Mouse (Mus musculus) right cerebral cortex, postnatal 4 days (tissue): ENCODE results near the gene Slc35f3.
A peak's percentile ranks its signal among the peaks of the same experiment; 100 is the strongest.
"Not testable (repeated sequence)": the region's sequence is repeated elsewhere in the genome, so short reads cannot be mapped to it uniquely, and the experiment has no call there.

Experiments
- DNase-seq: peaks from one replicate; pipeline ENCODE4 v3.0.0-alpha.2; 2022

The Slc35f3 gene

DNA sequence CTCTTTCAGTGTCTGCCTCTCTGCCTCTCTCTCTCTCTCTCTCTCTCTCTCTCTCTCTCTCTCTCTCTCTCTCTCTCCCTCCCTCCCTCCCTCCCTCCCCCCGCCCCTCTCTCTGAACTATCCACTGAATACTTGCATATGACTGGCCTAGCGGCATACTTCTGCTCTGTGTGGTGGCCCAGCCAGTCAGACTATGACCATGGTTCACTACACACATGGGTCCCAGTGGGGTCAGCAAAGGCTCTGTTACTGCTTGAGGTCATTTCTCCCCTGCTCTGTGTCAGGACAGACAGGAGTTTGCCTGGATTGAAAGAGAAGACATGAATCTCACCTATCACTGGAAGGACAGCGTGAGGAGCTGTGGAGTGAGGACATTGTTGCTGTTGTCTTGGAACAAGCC lies 40.5 kb downstream of the Slc35f3 start:
- DNase-seq: no peak

DNA sequence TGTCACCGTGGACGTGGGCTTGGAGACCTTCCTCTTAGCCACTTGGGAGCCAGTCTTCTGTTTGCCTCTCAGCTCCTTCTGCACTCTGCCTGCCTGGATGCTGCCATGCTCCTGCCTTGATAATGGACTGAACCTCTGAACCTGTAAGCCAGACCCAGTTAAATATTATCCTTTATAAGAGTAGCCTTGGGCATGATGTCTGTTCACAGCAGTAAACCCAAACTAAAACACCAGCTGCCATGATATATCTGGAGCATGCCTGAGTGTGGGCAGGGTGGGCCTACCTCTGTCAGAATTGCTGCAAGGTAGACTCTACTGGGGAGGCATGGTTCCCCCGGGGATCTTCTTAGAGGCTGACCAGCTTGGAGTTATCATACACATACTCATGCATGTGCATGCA lies 41.0 kb downstream of the Slc35f3 start:
- DNase-seq: no peak

GRCm38 (mm10) chr8:126341200-126341599 lies 42.8 kb downstream of the Slc35f3 start:
- no peak for DNase-seq

- no peak for DNase-seq
Observed at GRCm38 (mm10) chr8:126343427-126343826, 45.1 kb downstream of the Slc35f3 start.

DNA sequence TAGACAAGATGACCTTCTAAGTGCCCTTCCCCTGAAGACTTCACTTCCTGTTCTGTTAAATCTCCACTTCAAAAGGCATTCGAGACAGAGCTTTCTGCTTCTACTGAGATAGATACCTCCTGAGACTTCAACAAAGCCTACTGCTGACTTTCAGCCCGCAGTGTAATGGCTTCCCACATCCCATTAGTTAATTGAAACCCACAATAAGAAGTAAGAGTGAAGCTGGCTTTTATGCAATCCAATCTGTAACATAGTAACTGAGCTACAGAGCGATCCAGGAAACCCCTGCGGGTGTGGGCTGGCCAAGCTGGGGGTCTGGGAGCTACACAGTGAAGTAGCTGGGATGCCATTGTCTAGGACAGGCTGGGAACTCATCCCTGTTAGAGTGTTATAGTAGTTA lies 46.7 kb downstream of the Slc35f3 start:
- DNase-seq: no peak

DNA sequence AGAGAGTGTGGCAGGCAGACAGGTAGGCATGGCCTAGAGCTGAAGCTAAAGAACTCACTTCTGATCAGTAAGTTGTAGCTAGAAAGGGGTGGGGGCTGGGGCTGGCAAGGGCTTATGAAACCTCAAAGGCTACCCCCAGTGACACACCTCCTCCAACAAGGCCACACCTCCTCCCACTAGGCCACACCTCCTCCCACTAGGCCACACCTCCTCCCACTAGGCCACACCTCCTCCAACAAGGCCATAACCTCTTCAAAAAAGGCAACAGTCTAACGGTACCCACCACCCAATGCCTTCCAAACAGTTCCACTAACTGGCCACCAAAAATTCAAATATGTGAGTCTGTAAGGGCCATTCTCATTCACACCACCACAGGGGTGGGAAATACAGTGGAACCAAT lies 54.9 kb downstream of the Slc35f3 start:
- no peak for DNase-seq

GRCm38 (mm10) chr8:126357946-126358345 lies 59.6 kb downstream of the Slc35f3 start:
- DNase-seq: no peak

- DNase-seq: no peak
Observed at GRCm38 (mm10) chr8:126359296-126359695, 60.9 kb downstream of the Slc35f3 start.

- no peak for DNase-seq
Observed at GRCm38 (mm10) chr8:126360106-126360505, 61.7 kb downstream of the Slc35f3 start.

DNA sequence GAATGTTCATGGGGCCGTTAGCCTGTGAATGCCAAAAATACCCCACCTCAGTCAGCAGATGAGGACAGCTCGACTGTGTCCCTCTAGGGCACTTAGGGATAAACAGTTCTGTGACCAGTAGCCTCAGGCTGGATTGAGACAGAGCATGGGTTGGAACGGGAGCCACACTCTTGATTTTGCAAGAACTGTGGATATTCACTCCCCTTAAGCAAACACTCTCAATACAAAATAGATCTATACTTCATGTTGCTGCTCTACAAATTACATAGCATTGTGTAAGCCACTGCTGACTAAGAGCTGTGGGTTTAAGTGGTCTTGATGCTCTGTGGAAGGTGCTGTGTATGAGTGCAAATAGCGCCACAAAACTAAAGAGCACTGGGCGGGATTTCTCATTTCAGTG lies 62.3 kb downstream of the Slc35f3 start:
- no peak for DNase-seq

- DNase-seq: no peak
Observed at GRCm38 (mm10) chr8:126366251-126366650, 67.9 kb downstream of the Slc35f3 start.

DNA sequence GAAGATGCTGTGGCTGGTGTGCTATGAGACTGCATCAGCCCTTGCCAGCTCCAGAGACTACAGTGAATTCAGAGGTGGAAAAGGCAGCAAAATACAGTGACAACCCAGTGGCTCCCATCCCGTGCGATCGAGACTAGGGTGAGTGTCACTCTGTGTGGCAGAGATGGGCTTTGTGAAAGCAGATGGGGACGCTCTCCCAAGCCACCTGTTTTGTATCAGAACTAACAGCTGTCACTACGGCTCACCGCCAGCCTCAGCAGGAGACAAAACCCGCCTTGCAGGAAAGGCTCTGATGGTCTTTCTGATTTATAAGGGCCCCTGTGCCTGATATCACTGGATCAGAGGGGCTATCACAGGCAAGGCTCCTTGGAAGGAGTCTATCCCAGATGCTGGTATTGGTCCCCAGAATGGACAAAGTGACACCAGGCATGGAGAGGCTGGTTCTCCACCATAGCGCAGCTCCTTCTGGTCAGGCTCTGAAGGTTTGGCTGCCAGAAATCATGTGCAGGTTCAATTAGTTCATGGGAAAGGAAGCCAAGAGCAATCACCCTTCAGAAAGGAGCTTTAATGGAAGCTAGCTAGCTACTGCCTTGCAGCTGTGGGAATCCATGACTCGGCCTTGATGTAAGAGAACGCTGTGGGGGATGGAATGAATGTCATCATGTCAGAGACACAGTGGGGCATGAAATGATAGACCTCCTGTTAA lies 70.1 kb downstream of the Slc35f3 start:
- DNase-seq: no peak

GRCm38 (mm10) chr8:126371871-126372270 lies 73.5 kb downstream of the Slc35f3 start:
- no peak for DNase-seq

GRCm38 (mm10) chr8:126379580-126379979 lies 81.2 kb downstream of the Slc35f3 start:
- DNase-seq: no peak

GRCm38 (mm10) chr8:126380141-126380540 lies 81.8 kb downstream of the Slc35f3 start:
- no peak for DNase-seq

DNA sequence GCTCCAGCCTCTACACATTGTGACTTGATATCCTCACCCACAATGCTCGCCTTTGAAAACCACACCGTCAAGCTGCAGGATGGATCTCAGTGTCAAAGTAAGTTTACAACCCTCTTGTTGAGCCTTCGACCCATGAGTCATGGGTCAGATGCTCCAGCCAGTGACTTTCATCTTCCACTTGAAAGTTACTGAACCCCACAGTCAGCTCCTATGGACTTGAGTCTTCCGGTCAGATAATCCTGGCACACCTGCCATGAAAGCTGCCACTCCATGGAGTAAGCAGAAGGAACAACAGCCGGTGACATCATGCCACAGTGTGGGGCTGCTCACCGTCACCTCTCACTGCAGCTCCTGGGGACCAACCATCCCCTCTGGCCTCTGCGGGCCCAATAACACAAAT lies 82.9 kb downstream of the Slc35f3 start:
- no peak for DNase-seq

- DNase-seq: no peak
Observed at GRCm38 (mm10) chr8:126382216-126382615, 83.9 kb downstream of the Slc35f3 start.

DNA sequence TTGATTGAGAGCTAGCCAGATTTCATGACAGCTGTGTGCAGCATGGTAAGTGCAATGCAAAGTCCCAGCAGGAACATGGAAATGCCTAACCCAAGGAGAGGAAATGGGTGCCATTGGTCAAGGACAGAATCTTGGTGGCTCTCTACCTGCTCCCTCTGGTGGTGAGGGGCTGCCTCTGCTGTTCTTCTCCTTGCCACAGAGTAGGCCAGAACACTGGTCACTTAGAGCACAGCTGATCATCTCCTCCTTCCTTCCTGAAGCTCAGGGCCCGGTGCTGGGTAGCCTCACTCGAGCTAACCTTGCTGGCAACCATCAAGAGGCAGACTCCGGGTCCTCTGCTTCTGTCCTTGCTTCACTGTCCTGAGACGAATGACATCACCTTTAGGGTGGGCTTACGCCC lies 84.4 kb downstream of the Slc35f3 start:
- peak; percentile 19 for DNase-seq

GRCm38 (mm10) chr8:126387566-126387965 lies 89.2 kb downstream of the Slc35f3 start:
- DNase-seq: no peak

GRCm38 (mm10) chr8:126391541-126391940 lies 93.2 kb downstream of the Slc35f3 start:
- DNase-seq: no peak

- DNase-seq: no peak
Observed at GRCm38 (mm10) chr8:126395386-126395785, 97.0 kb downstream of the Slc35f3 start.

- no peak for DNase-seq
Observed at GRCm38 (mm10) chr8:126395917-126396316, 97.6 kb downstream of the Slc35f3 start.

GRCm38 (mm10) chr8:126398349-126398748 lies 100.0 kb downstream of the Slc35f3 start:
- no peak for DNase-seq

DNA sequence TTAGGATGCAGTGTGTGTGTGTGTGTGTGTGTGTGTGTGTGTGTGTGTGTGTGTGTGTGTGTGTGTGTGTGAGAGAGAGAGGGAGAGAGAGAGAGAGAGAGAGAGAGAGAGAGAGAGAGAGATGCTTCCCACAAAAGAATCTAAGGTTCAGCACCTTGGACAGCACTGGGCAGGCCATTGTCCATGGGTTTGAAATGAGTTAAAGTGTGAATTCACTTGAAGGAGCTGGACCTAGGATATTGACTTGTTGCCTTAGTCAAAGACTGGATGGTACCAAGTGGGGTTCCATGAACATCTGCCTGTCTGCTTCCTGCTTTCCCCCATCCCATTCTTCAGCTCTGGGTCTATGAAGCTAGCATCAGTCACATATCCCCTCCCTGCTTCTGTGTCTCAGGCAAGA lies 106.2 kb downstream of the Slc35f3 start:
- not testable (repeated sequence) for DNase-seq

DNA sequence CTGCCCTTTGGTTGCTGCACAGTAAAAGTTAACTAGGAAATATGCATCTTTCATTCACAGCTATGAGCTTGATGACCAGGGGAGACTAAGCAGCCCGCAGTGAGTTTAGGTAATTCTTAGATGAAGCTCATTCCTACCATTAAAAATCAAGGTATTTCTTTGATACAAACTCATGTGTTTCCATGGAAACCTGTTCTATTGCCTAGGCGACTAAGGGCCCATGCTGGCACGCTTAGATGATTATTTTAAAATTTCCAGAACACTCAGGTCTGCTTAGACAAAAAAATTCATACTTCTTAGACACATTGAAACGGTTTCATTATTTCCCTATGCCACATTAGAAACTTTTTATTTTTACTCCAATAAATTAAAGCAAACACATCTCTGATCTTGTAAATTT lies 106.7 kb downstream of the Slc35f3 start:
- no peak for DNase-seq
